Mouse (Mus musculus) midbrain, embryonic 10.5 days (tissue): ENCODE results near the gene Fam240a. TPM values are rescaled to one million over a fixed set of nuclear protein-coding genes. Genes with fewer than 3 reads are reported as not detected.

Source experiments
- DNase-seq: peaks from one replicate; pipeline ENCODE4 v3.0.0-alpha.2; 2017; ENCODE audit warnings: low spot score
- H3K27ac ChIP-seq: fragments of 300-500 bp; sonication (generic); replicated peaks from 2 replicates; pipeline ENCODE4 v1.5.1; 2016; ENCODE audit warnings: mild to moderate bottlenecking
- H3K27me3 ChIP-seq: fragments of 300-500 bp; sonication (generic); 2 replicates; pipeline ENCODE4 v1.6.1; 2016; ENCODE audit warnings: low read depth, mild to moderate bottlenecking; ENCODE audit not compliant: poor library complexity, severe bottlenecking
- H3K36me3 ChIP-seq: fragments of 300-500 bp; sonication (generic); 2 replicates; pipeline ENCODE4 v1.6.1; 2016; ENCODE audit warnings: mild to moderate bottlenecking, moderate library complexity
- H3K4me1 ChIP-seq: fragments of 300-500 bp; sonication (generic); 2 replicates; pipeline ENCODE4 v1.6.1; 2016
- H3K4me3 ChIP-seq: fragments of 300-500 bp; sonication (generic); 2 replicates; pipeline ENCODE4 v1.5.1; 2016; ENCODE audit warnings: mild to moderate bottlenecking, moderate library complexity
- H3K9me3 ChIP-seq: fragments of 300-500 bp; sonication (generic); replicated peaks from 2 replicates; pipeline ENCODE4 v1.6.1; 2016; ENCODE audit warnings: mild to moderate bottlenecking
- WGBS: fragments of 180-500 bp; shearing (Covaris S2); methylation state at CpG from one replicate; pipeline ENCODE4 v1.1.7; 2016; 5-methylcytosine and 5-hydroxymethylcytosine counted together
- polyA plus RNA-seq: library from polyadenylated mRNA; unstranded; fragments of >200 nt; fragmentation: Nextera tagmentation; extraction: Ambion mirVana; gene quantifications from 2 replicates; pipeline ENCODE4 v1.2.1, GENCODE M21; 2016

The Fam240a gene
- polyA plus RNA-seq, 1 experiment from 2014 or later: not detected

- Histone ChIP-seq H3K27me3 (no peaks in the 10 kb centered on the region), H3K4me1 (peaks cover 18% of the 10 kb centered on the region), H3K4me3 (no peak overlapping the region), H3K36me3 (no peaks in the 10 kb centered on the region), H3K27ac (no peak overlapping the region; the same call in 1 of the 2 replicates), H3K9me3 (no peaks in the 10 kb centered on the region)
- WGBS: 82% methylated on average over 12 of the region's 12 CpGs
- no peak for DNase-seq
Observed at GRCm38 (mm10) chr9:110933850-110934437, 17.3 kb upstream of the Fam240a start.

- Histone ChIP-seq H3K27me3 (no peaks in the 10 kb centered on the region), H3K4me3 (no peak overlapping the region)
- 86% methylated on average over 6 of the region's 6 CpGs for WGBS
Observed at GRCm38 (mm10) chr9:110931573-110931972, 14.9 kb upstream of the Fam240a start.

GRCm38 (mm10) chr9:110922759-110923158 is 6.1 kb upstream of the Fam240a start:
- WGBS: 17% methylated on average over 7 of the region's 7 CpGs
- no peaks in the 10 kb centered on the region for H3K27me3 ChIP-seq
- H3K4me1 ChIP-seq: no peaks in the 10 kb centered on the region
- H3K27ac ChIP-seq: no peak overlapping the region
- peak; percentile 75 for DNase-seq
- no peaks in the 10 kb centered on the region for H3K9me3 ChIP-seq
- H3K36me3 ChIP-seq: no peaks in the 10 kb centered on the region
- H3K4me3 ChIP-seq: no peak overlapping the region

More at GRCm38 (mm10) chr9:110931573-110931972, 14.9 kb upstream of the Fam240a start:
- H3K9me3 ChIP-seq: no peaks in the 10 kb centered on the region
- no peak for DNase-seq
- no peaks in the 10 kb centered on the region for H3K36me3 ChIP-seq
- H3K27ac ChIP-seq: peak overlapping the region; percentile 28; the same call in 1 of the 2 replicates
- peaks cover 4% of the 10 kb centered on the region; the same call in 1 of the 2 replicates for H3K4me1 ChIP-seq

- no peaks in the 10 kb centered on the region for H3K27me3 ChIP-seq
- no peaks in the 10 kb centered on the region for H3K36me3 ChIP-seq
- no peak for DNase-seq
- H3K9me3 ChIP-seq: no peaks in the 10 kb centered on the region
- H3K27ac ChIP-seq: no peak overlapping the region
- no peak overlapping the region for H3K4me3 ChIP-seq
- H3K4me1 ChIP-seq: no peaks in the 10 kb centered on the region
- WGBS: 74% methylated on average over 15 of the region's 15 CpGs
Observed at GRCm38 (mm10) chr9:110920665-110921419, 4.2 kb upstream of the Fam240a start.

- Histone ChIP-seq H3K27ac (no peak overlapping the region), H3K27me3 (no peaks in the 10 kb centered on the region), H3K36me3 (no peaks in the 10 kb centered on the region), H3K4me1 (no peaks in the 10 kb centered on the region), H3K4me3 (no peak overlapping the region), H3K9me3 (no peaks in the 10 kb centered on the region)
- 72% methylated on average over 8 of the region's 8 CpGs for WGBS
- DNase-seq: no peak
Observed at GRCm38 (mm10) chr9:110915466-110915865, 1.2 kb downstream of the Fam240a start.

GRCm38 (mm10) chr9:110914631-110915236 is 1.9 kb downstream of the Fam240a start:
- 66% methylated on average over 21 of the region's 21 CpGs for WGBS
- Histone ChIP-seq H3K27me3 (no peaks in the 10 kb centered on the region), H3K27ac (0 out of 2 replicates have a peak overlapping the region, but pooled peaks have one; percentile 43), H3K4me3 (no peak overlapping the region), H3K36me3 (no peaks in the 10 kb centered on the region), H3K4me1 (no peaks in the 10 kb centered on the region), H3K9me3 (no peaks in the 10 kb centered on the region)
- no peak for DNase-seq

- H3K4me3 ChIP-seq: no peak overlapping the region
- no peaks in the 10 kb centered on the region for H3K27me3 ChIP-seq
- DNase-seq: no peak
- no peak overlapping the region for H3K27ac ChIP-seq
- H3K9me3 ChIP-seq: peaks cover 6% of the 10 kb centered on the region
- H3K4me1 ChIP-seq: no peaks in the 10 kb centered on the region
- no peaks in the 10 kb centered on the region for H3K36me3 ChIP-seq
- 85% methylated on average over 6 of the region's 6 CpGs for WGBS
Observed at GRCm38 (mm10) chr9:110909371-110909967, 7.2 kb downstream of the Fam240a start.

GRCm38 (mm10) chr9:110908631-110909016 is 8.0 kb downstream of the Fam240a start:
- Histone ChIP-seq H3K4me1 (no peaks in the 10 kb centered on the region), H3K27ac (no peak overlapping the region), H3K36me3 (no peaks in the 10 kb centered on the region), H3K9me3 (peaks cover 6% of the 10 kb centered on the region), H3K4me3 (no peak overlapping the region), H3K27me3 (no peaks in the 10 kb centered on the region)
- WGBS: 90% methylated on average over 3 of the region's 3 CpGs
- DNase-seq: no peak

GRCm38 (mm10) chr9:110907838-110908630 is 8.6 kb downstream of the Fam240a start:
- WGBS: 87% methylated on average over 4 of the region's 4 CpGs
- DNase-seq: no peak

GRCm38 (mm10) chr9:110907201-110907837 is 9.3 kb downstream of the Fam240a start:
- 93% methylated on average over 11 of the region's 11 CpGs for WGBS
- Histone ChIP-seq H3K9me3 (peaks cover 6% of the 10 kb centered on the region), H3K27me3 (no peaks in the 10 kb centered on the region), H3K4me3 (no peak overlapping the region), H3K4me1 (no peaks in the 10 kb centered on the region), H3K27ac (no peak overlapping the region), H3K36me3 (no peaks in the 10 kb centered on the region)
- no peak for DNase-seq

More at GRCm38 (mm10) chr9:110907838-110908630, 8.6 kb downstream of the Fam240a start:
- no peaks in the 10 kb centered on the region for H3K4me1 ChIP-seq
- no peak overlapping the region for H3K4me3 ChIP-seq
- H3K9me3 ChIP-seq: peaks cover 6% of the 10 kb centered on the region
- no peaks in the 10 kb centered on the region for H3K36me3 ChIP-seq
- no peak overlapping the region for H3K27ac ChIP-seq
- H3K27me3 ChIP-seq: no peaks in the 10 kb centered on the region

- DNase-seq: no peak
Observed at GRCm38 (mm10) chr9:110902271-110902670, 14.4 kb downstream of the Fam240a start.

GRCm38 (mm10) chr9:110901204-110901603 is 15.5 kb downstream of the Fam240a start:
- no peaks in the 10 kb centered on the region for H3K9me3 ChIP-seq
- no peaks in the 10 kb centered on the region for H3K36me3 ChIP-seq
- peaks cover 8% of the 10 kb centered on the region for H3K4me1 ChIP-seq
- no peaks in the 10 kb centered on the region for H3K27me3 ChIP-seq
- no peak for DNase-seq
- no peak overlapping the region for H3K4me3 ChIP-seq
- WGBS: 91% methylated on average over 6 of the region's 6 CpGs
- no peak overlapping the region for H3K27ac ChIP-seq

More at GRCm38 (mm10) chr9:110902271-110902670, 14.4 kb downstream of the Fam240a start:
- Histone ChIP-seq H3K4me3 (no peak overlapping the region), H3K27me3 (no peaks in the 10 kb centered on the region), H3K27ac (no peak overlapping the region), H3K4me1 (no peaks in the 10 kb centered on the region), H3K36me3 (no peaks in the 10 kb centered on the region), H3K9me3 (peaks cover 2% of the 10 kb centered on the region)
- WGBS: 93% methylated on average over 4 of the region's 4 CpGs
